Mouse (Mus musculus) ES-E14 (cell line): ENCODE results near the gene Dpp4. TPM values are rescaled to one million over a fixed set of nuclear protein-coding genes. Genes with fewer than 3 reads are reported as not detected.

ENCODE experiments used
- DNase-seq: peaks from one replicate; pipeline ENCODE4 v3.0.0-alpha.2; 2013; ENCODE audit warnings: low read depth, low spot score
- H3K27ac ChIP-seq: 2 replicates; pipeline ENCODE4 v1.5.1; 2012; ENCODE audit warnings: low read depth, mild to moderate bottlenecking, low read length, moderate library complexity, mixed read lengths; ENCODE audit not compliant: poor library complexity, insufficient read depth, severe bottlenecking
- H3K36me3 ChIP-seq: 2 replicates; pipeline ENCODE4 v1.6.1; 2012; ENCODE audit warnings: mild to moderate bottlenecking, low read length, moderate library complexity, mixed read lengths; ENCODE audit not compliant: control insufficient read depth, poor library complexity, insufficient read depth, severe bottlenecking
- H3K4me1 ChIP-seq, 2 experiments: fragments of 150-350 bp in 1 of 2; sonication (generic) in 1 of 2; 2 replicates each; pipeline ENCODE4 v1.6.1; 2012; ENCODE audit warnings: low read length in 2 of 2, mild to moderate bottlenecking in 1 of 2, mixed read lengths in 1 of 2; ENCODE audit not compliant: control insufficient read depth in 2 of 2, insufficient read depth in 2 of 2, poor library complexity in 1 of 2
- H3K4me3 ChIP-seq, 2 experiments: fragments of 150-350 bp in 1 of 2; sonication (generic) in 1 of 2; 2 replicates each; pipeline ENCODE4 v1.5.1; 2012; ENCODE audit warnings: low read length in 2 of 2, low read depth in 1 of 2, mild to moderate bottlenecking in 1 of 2, mixed read lengths in 1 of 2; ENCODE audit not compliant: insufficient read depth in 1 of 2, poor library complexity in 1 of 2, severe bottlenecking in 1 of 2
- H3K9ac ChIP-seq: 2 replicates; pipeline ENCODE4 v1.6.1; 2012; ENCODE audit warnings: low read depth, mild to moderate bottlenecking, low read length, mixed read lengths; ENCODE audit not compliant: poor library complexity, insufficient read depth, severe bottlenecking
- H3K9me3 ChIP-seq: fragments of 150-350 bp; sonication (generic); 2 replicates; pipeline ENCODE4 v1.6.1; 2012; ENCODE audit warnings: low read depth, mild to moderate bottlenecking, low read length; ENCODE audit not compliant: control insufficient read depth, insufficient read depth
- CHD2 ChIP-seq: IDR thresholded peaks from 2 replicates; pipeline ENCODE4 v1.6.1; 2014; ENCODE audit warnings: mild to moderate bottlenecking, low read depth, low read length, inconsistent platforms
- HCFC1 ChIP-seq: IDR thresholded peaks from 2 replicates; pipeline ENCODE4 v1.6.1; 2012; ENCODE audit warnings: low read length, inconsistent platforms, borderline replicate concordance; ENCODE audit not compliant: insufficient read depth
- MAFK ChIP-seq: IDR thresholded peaks from 2 replicates; pipeline ENCODE4 v1.6.1; 2014; ENCODE audit warnings: mild to moderate bottlenecking, low read depth, low read length, inconsistent platforms; ENCODE audit not compliant: insufficient read depth
- ZC3H11A ChIP-seq: IDR thresholded peaks from 2 replicates; pipeline ENCODE4 v1.6.1; 2012; ENCODE audit warnings: low read depth, mild to moderate bottlenecking, inconsistent platforms, low read length, borderline replicate concordance
- ZNF384 ChIP-seq: IDR thresholded peaks from 2 replicates; pipeline ENCODE4 v1.6.1; 2012; ENCODE audit warnings: low read depth, low read length, inconsistent platforms
- in situ Hi-C, 2 experiments: fragments of 600-800 bp; cut with MboI; formaldehyde crosslinking; loops; one replicate each; pipeline ENCODE4 v1.15.1; 2025; ENCODE audit warnings: low sequenced_read_pairs in 2 of 2, inconsistent platforms in 1 of 2; ENCODE audit not compliant: unreplicated experiment in 2 of 2
- total RNA-seq: library from RNA; depleted of rRNA; stranded (reverse); fragments of 300-350 nt; gene quantifications from 2 replicates; pipeline ENCODE4 v1.2.3, GENCODE M21; 2012

The Dpp4 gene
- total RNA-seq, 1 experiment: 24.7 TPM

- TF ChIP-seq ZNF384: no peak
- TF ChIP-seq MAFK: no peak
- TF ChIP-seq HCFC1: no peak
- no peak for TF ChIP-seq ZC3H11A
- no peak for TF ChIP-seq CHD2
- Histone ChIP-seq H3K9me3 (no peaks in the 10 kb centered on the region), H3K4me3 (no peak overlapping the region), H3K4me1 (no peaks in the 10 kb centered on the region), H3K36me3 (no peaks in the 10 kb centered on the region), H3K27ac (no peak overlapping the region), H3K9ac (no peak overlapping the region)
- no peak for DNase-seq
- in situ Hi-C loops: no loop called here
Observed at GRCm38 (mm10) chr2:62417233-62417632, 5.2 kb upstream of the Dpp4 start.

- H3K27ac ChIP-seq: no peak overlapping the region; the same call in 1 of the 2 replicates
Observed at GRCm38 (mm10) chr2:62411211-62412080, 585 bp downstream of the Dpp4 start.

GRCm38 (mm10) chr2:62408701-62409201, 3.3 kb downstream of the Dpp4 start:
- Histone ChIP-seq H3K36me3 (no peaks in the 10 kb centered on the region), H3K9me3 (no peaks in the 10 kb centered on the region), H3K27ac (peak overlapping the region; percentile 85; the same call in 1 of the 2 replicates), H3K4me1 (peaks cover 9 to 12% of the 10 kb centered on the region in 2 experiments), H3K9ac (peak overlapping the region; percentile 35; the same call in 1 of the 2 replicates), H3K4me3 (no peak overlapping the region)
- in situ Hi-C loops: no loop called here
- no peak for TF ChIP-seq MAFK
- no peak for DNase-seq

More at GRCm38 (mm10) chr2:62411211-62412080, 585 bp downstream of the Dpp4 start:
- Histone ChIP-seq H3K4me1 (peaks cover 9 to 10% of the 10 kb centered on the region in 2 experiments), H3K9ac (peak overlapping the region; percentile 47; the same call in 1 of the 2 replicates), H3K9me3 (no peaks in the 10 kb centered on the region), H3K4me3 (peak overlapping the region; percentile 61 to 66), H3K36me3 (no peaks in the 10 kb centered on the region)
- TF ChIP-seq ZNF384 (no peak), ZC3H11A (no peak), HCFC1 (no peak), MAFK (no peak), CHD2 (no peak)
- DNase-seq: no peak
- in situ Hi-C loops: no loop called here

GRCm38 (mm10) chr2:62408216-62408615, 3.8 kb downstream of the Dpp4 start:
- Histone ChIP-seq H3K9ac (no peak overlapping the region), H3K36me3 (no peaks in the 10 kb centered on the region), H3K27ac (peak overlapping the region; percentile 85; the same call in 1 of the 2 replicates), H3K4me3 (no peak overlapping the region), H3K9me3 (no peaks in the 10 kb centered on the region), H3K4me1 (peaks cover 9 to 12% of the 10 kb centered on the region in 2 experiments)
- DNase-seq: no peak
- in situ Hi-C loops: no loop called here
- TF ChIP-seq ZNF384 (no peak), HCFC1 (no peak), CHD2 (no peak), MAFK (no peak), ZC3H11A (no peak)
